Mouse (Mus musculus) kidney, adult 2 months (tissue): ENCODE results near the gene Pno1. TPM values are rescaled to one million over a fixed set of nuclear protein-coding genes. Genes with fewer than 3 reads are reported as not detected.
"Not testable (repeated sequence)": the region's sequence is repeated elsewhere in the genome, so short reads cannot be mapped to it uniquely, and the experiment has no call there.

ENCODE experiments used
- DNase-seq: peaks from one replicate; pipeline ENCODE4 v3.0.0; 2021
- H3K27ac ChIP-seq: fragments of 200-500 bp; 2 replicates; pipeline ENCODE4 v1.5.1; 2012; ENCODE audit warnings: low read depth, low read length, control low read depth, inconsistent platforms; ENCODE audit not compliant: insufficient read depth
- H3K27me3 ChIP-seq: fragments of 200-500 bp; replicated peaks from 2 replicates; pipeline ENCODE4 v1.6.1; 2012; ENCODE audit warnings: mild to moderate bottlenecking, moderate library complexity, low read length, inconsistent platforms; ENCODE audit not compliant: control insufficient read depth, insufficient read depth
- H3K36me3 ChIP-seq: fragments of 200-500 bp; 2 replicates; pipeline ENCODE4 v1.6.1; 2012; ENCODE audit warnings: mild to moderate bottlenecking, moderate library complexity, low read length, inconsistent platforms; ENCODE audit not compliant: control insufficient read depth, insufficient read depth
- H3K4me1 ChIP-seq: fragments of 200-500 bp; 2 replicates; pipeline ENCODE4 v1.6.1; 2011; ENCODE audit warnings: low read length; ENCODE audit not compliant: control insufficient read depth, insufficient read depth
- H3K4me3 ChIP-seq: fragments of 200-500 bp; 2 replicates; pipeline ENCODE4 v1.5.1; 2011; ENCODE audit warnings: mild to moderate bottlenecking, low read depth, low read length, control low read depth; ENCODE audit not compliant: insufficient read depth
- CTCF ChIP-seq: fragments of 200-500 bp; conservative IDR thresholded peaks from 2 replicates; pipeline ENCODE4 v1.5.1; 2011; ENCODE audit warnings: low read depth, mild to moderate bottlenecking, control low read depth, low read length, moderate library complexity, mixed read lengths; ENCODE audit not compliant: insufficient read depth, insufficient read length
- POLR2A ChIP-seq: fragments of 200-500 bp; IDR thresholded peaks from one replicate; pipeline ENCODE4 v1.6.1; 2011; ENCODE audit warnings: low read depth, low read length, control low read depth
- WGBS: fragments of 180-500 bp; shearing (Covaris S2); methylation state at CpG from one replicate; pipeline ENCODE4 v1.1.7; 2018; 5-methylcytosine and 5-hydroxymethylcytosine counted together
- polyA plus RNA-seq: library from polyadenylated mRNA; depleted of rRNA; stranded (reverse); fragments of >200 nt; gene quantifications from 2 replicates; pipeline ENCODE4 v1.2.3, GENCODE M21; 2012; rRNA removed

Pno1 gene
- polyA plus RNA-seq: 5.4 and 7.0 TPM in 2 replicates

- H3K27me3 ChIP-seq: no peaks in the 10 kb centered on the region
- peak within 1 kb of the TSS; percentile 82 for H3K4me3 ChIP-seq
- no peaks in the 10 kb centered on the region; the same call in 1 of the 2 replicates for H3K4me1 ChIP-seq
- H3K27ac ChIP-seq: peak within 1 kb of the TSS; percentile 90
- peak; percentile 12 for TF ChIP-seq POLR2A
- no peak for TF ChIP-seq CTCF
- peak; percentile 98 for DNase-seq
- 0 out of 2 replicates have a peak, but pooled peaks cover 2% of the 10 kb centered on the region for H3K36me3 ChIP-seq
- WGBS: under 1% methylated on average over 65 of the region's 65 CpGs
Observed at GRCm38 (mm10) chr11:17211258-17212140, at the start of gene Pno1. Gene Pno1, minus strand, starts transcription at chr11:17211568.

DNA sequence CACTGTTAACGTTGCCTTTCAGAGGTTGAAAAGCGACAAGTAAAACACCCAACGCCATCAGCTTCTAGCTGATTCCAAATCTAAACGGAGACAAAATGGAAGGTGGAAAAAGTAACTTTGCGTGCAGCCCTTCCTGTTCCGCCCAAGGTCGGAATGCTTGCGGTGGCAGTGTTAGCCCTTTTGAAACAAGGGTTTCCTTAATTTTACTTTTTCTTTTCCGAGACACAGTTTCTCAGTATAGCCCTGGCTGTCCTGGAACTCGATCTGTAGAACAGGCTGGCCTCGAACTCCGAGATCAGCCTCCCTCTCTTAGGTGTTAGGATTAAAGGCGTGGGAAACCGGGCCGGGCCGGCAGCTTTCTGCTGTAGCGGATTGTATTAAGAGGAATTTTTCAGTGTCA is 46.5 kb upstream of the Pno1 start:
- H3K4me1 ChIP-seq: no peaks in the 10 kb centered on the region
- H3K27ac ChIP-seq: peak overlapping the region; percentile 93
- WGBS: under 1% methylated on average over 17 of the region's 17 CpGs
- peak; percentile 46 for DNase-seq
- no peak for TF ChIP-seq POLR2A
- TF ChIP-seq CTCF: no peak
- H3K36me3 ChIP-seq: no peaks in the 10 kb centered on the region
- peak overlapping the region; percentile 90 for H3K4me3 ChIP-seq
- no peaks in the 10 kb centered on the region for H3K27me3 ChIP-seq

DNA sequence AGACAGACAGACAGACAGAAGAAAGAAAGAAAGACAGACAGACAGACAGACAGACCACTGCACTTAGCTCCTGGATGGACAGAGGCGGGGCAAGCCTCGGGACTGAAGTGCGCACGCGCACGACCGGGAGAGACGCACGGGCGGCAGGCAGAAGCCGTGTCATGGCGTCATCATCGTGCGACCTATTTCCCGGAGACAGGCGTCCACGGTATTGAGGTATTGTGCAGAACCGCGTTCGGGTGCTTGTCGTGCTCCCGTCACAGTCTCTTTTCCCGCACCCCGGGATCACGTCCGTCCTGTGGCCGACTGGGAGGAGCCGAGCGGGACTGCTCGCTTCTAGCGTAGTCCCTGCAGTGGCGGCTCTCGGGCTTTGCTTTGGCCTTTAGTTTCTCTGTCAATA is 46.1 kb upstream of the Pno1 start, which contains the start of gene C1d:
C1d (plus strand) TSS at position 137 of the 400 bp plus-strand sequence.
- DNase-seq: peak; percentile 97
- TF ChIP-seq POLR2A: peak; percentile 84
- no peak for TF ChIP-seq CTCF
- Histone ChIP-seq H3K4me3 (peak within 1 kb of the TSS; percentile 90), H3K27ac (peak within 1 kb of the TSS; percentile 93), H3K36me3 (no peaks in the 10 kb centered on the region), H3K27me3 (no peaks in the 10 kb centered on the region), H3K4me1 (no peaks in the 10 kb centered on the region)
- under 1% methylated on average over 33 of the region's 33 CpGs for WGBS

DNA sequence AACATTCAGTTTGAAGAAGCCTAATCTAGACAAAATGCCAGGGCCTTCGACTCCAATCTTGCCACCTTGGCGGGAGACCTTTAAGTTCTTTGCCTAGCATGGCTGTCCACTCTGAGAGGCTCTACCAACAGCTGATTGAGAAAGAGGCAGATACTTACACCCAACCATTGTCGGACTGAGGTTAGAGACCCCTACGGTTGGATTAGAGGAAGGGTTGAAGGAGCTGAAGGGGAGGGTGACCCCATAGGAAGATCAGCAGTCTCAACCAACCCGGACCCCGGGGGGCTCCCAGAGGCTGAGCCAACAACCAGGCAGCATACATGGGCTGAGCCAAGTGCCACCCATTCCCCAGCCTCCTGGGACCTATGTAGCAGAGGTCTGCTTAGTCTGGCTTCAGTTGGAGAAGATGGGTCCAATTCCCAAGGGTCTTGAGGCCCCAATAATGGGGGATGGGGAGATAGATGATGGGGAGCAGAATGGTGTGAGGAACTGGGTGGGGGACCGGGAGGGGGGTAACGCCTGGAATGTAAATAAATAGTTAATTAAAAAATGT is 45.5 kb upstream of the Pno1 start:
- 60% methylated on average over 8 of the region's 8 CpGs for WGBS
- no peak overlapping the region for H3K27ac ChIP-seq

GRCm38 (mm10) chr11:17248715-17249114 is 37.3 kb upstream of the Pno1 start:
- no peak overlapping the region for H3K4me3 ChIP-seq
- H3K27me3 ChIP-seq: no peaks in the 10 kb centered on the region
- H3K4me1 ChIP-seq: peaks cover 3% of the 10 kb centered on the region; the same call in 1 of the 2 replicates
- TF ChIP-seq POLR2A: no peak
- no peak for TF ChIP-seq CTCF
- no peak for DNase-seq
- no peaks in the 10 kb centered on the region; the same call in 1 of the 2 replicates for H3K36me3 ChIP-seq
- H3K27ac ChIP-seq: no peak overlapping the region

More for the DNA sequence above, 45.5 kb upstream of the Pno1 start:
- TF ChIP-seq CTCF (no peak), POLR2A (no peak)
- DNase-seq: no peak
- Histone ChIP-seq H3K4me1 (no peaks in the 10 kb centered on the region), H3K27me3 (no peaks in the 10 kb centered on the region), H3K36me3 (no peaks in the 10 kb centered on the region), H3K4me3 (peak overlapping the region; percentile 12; the same call in 1 of the 2 replicates)

DNA sequence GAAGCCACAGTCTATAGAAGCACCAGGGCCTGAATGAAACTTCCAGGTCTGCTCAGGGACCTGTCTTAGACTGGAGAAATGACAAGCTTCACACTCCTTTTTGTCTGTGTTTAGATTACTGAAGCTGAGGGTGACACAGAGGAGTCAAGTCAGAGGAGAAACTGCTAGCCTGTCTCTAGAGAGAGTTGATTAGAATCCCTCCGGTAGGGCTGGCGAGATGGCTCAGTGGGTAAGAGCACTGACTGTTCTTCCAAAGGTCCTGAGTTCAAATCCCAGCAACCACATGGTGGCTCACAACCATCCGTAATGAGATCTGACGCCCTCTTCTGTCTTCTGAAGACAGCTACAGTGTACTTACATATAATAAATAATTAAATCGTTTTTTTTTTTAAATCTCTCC is 27.2 kb upstream of the Pno1 start:
- not testable (repeated sequence) for H3K27me3 ChIP-seq, H3K27ac ChIP-seq, H3K36me3 ChIP-seq, H3K4me3 ChIP-seq, H3K4me1 ChIP-seq, DNase-seq
- 91% methylated on average over 5 of the region's 5 CpGs for WGBS

- Histone ChIP-seq H3K4me3 (no peak overlapping the region), H3K27me3 (no peaks in the 10 kb centered on the region), H3K27ac (no peak overlapping the region), H3K36me3 (no peaks in the 10 kb centered on the region; the same call in none of the 2 replicates), H3K4me1 (no peaks in the 10 kb centered on the region)
- no peak for DNase-seq
- WGBS: 69% methylated on average over 5 of the region's 5 CpGs
- no peak for TF ChIP-seq CTCF
- no peak for TF ChIP-seq POLR2A
Observed at GRCm38 (mm10) chr11:17236449-17237037, 25.2 kb upstream of the Pno1 start.
